Mouse (Mus musculus) limb, embryonic 15.5 days (tissue): ENCODE data around the gene Havcr2. TPM values are rescaled to one million over a fixed set of nuclear protein-coding genes. Genes with fewer than 3 reads are reported as not detected.

Experiments used
- polyA plus RNA-seq: library from polyadenylated mRNA; unstranded; fragments of >200 nt; fragmentation: Nextera tagmentation; extraction: Ambion mirVana; gene quantifications from 2 replicates; pipeline ENCODE4 v1.2.1, GENCODE M21; 2015

Havcr2 gene
- polyA plus RNA-seq, 1 experiment from 2014 or later, result 0.12 TPM

Other genes with a start within 250 kb of the Havcr2 start
- 2.3 and 3.4 TPM in 2 replicates for gene Fndc9, start 219.4 kb upstream of the Havcr2 start, polyA plus RNA-seq
- 5.4 and 5.8 TPM in 2 replicates for gene Cyfip2, start 142.1 kb upstream of the Havcr2 start, polyA plus RNA-seq
- gene Itk, start 65.4 kb upstream of the Havcr2 start, polyA plus RNA-seq, result 0.38 and 0.42 TPM in 2 replicates
- not detected in 2 replicates for gene Fam71b, start 58.4 kb upstream of the Havcr2 start, polyA plus RNA-seq
- 61.9 and 67.6 TPM in 2 replicates for gene Med7, start 18.0 kb upstream of the Havcr2 start, polyA plus RNA-seq
- not detected in 2 replicates for gene Gm12169, start 69.3 kb downstream of the Havcr2 start, polyA plus RNA-seq
- gene BC053393, start 116.6 kb downstream of the Havcr2 start, polyA plus RNA-seq, result 0.09 TPM in 1 of 2 replicates, not detected in the other
- gene Dppa1, start 174.3 kb downstream of the Havcr2 start, polyA plus RNA-seq, result not detected in 2 replicates